Mouse (Mus musculus) brain, embryonic 14.5 days (tissue): Measurements from ENCODE around the gene Chst3.

ENCODE experiments used
- CTCF ChIP-seq: fragments of 200-500 bp; IDR thresholded peaks from 2 replicates; pipeline ENCODE4 v1.5.1; 2012; ENCODE audit warnings: inconsistent platforms, mild to moderate bottlenecking, moderate library complexity, borderline replicate concordance; ENCODE audit not compliant: insufficient read depth, insufficient read length; ENCODE audit errors: extremely low read depth
- POLR2A ChIP-seq: fragments of 200-500 bp; IDR thresholded peaks from 2 replicates; pipeline ENCODE4 v1.6.1; 2012; ENCODE audit warnings: mild to moderate bottlenecking, inconsistent platforms, borderline replicate concordance; ENCODE audit not compliant: poor library complexity, insufficient read depth, insufficient read length, severe bottlenecking; ENCODE audit errors: extremely low read depth

DNA sequence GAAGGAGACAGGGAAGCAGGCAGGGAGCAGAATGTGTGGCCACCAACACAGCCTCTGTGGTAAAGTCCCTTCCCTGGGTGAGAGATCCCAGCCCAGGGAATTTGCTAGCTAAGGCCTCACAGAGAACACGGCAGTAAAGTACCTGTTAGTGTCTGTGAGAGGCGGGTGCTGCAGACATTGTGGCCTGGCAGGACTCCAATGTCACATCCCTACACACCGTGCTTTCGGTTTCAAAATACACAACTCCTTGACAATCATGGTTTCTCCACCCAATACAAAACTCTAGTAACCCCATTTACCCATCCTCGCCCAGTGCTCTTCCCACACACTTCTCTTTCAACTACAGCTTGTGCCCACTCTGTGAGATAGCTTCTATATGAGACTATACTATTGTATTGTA lies 80.4 kb downstream of the Chst3 start:
- TF ChIP-seq POLR2A = no peak
- TF ChIP-seq CTCF = no peak
